Mouse (Mus musculus) heart, postnatal 0 days (tissue): ENCODE results near the gene 1110002E22Rik. TPM values are rescaled to one million over a fixed set of nuclear protein-coding genes. Genes with fewer than 3 reads are reported as not detected.

Source experiments
- ATAC-seq: fragments of 200-750 bp; cut with Nextera tagmentation; 2 replicates; pipeline ENCODE4 v1.8.0; 2017; ENCODE audit warnings: low read depth, moderate number of reproducible peaks, moderate library complexity; ENCODE audit not compliant: insufficient read depth
- DNase-seq: peaks from one replicate; pipeline ENCODE4 v3.0.0-alpha.2; 2016; ENCODE audit warnings: low spot score
- H3K27ac ChIP-seq: fragments of 300-500 bp; sonication (generic); 2 replicates; pipeline ENCODE4 v1.5.1; 2014; ENCODE audit warnings: low read depth, mild to moderate bottlenecking
- H3K27me3 ChIP-seq: fragments of 300-500 bp; sonication (generic); 2 replicates; pipeline ENCODE4 v1.6.1; 2014; ENCODE audit warnings: low read length, mixed read lengths; ENCODE audit not compliant: control insufficient read depth, insufficient read depth
- H3K36me3 ChIP-seq: fragments of 300-500 bp; sonication (generic); replicated peaks from 2 replicates; pipeline ENCODE4 v1.6.1; 2014; ENCODE audit warnings: low read length, mixed read lengths; ENCODE audit not compliant: control insufficient read depth, insufficient read depth
- H3K4me1 ChIP-seq: fragments of 300-500 bp; sonication (generic); 2 replicates; pipeline ENCODE4 v1.6.1; 2014; ENCODE audit warnings: antibody characterized with exemption; ENCODE audit not compliant: control insufficient read depth, insufficient read depth
- H3K4me2 ChIP-seq: fragments of 300-500 bp; sonication (generic); 2 replicates; pipeline ENCODE4 v1.6.1; 2014; ENCODE audit warnings: low read depth, mild to moderate bottlenecking, low read length, moderate library complexity
- H3K4me3 ChIP-seq: fragments of 300-500 bp; sonication (generic); 2 replicates; pipeline ENCODE4 v1.5.1; 2014; ENCODE audit warnings: low read depth, low read length
- H3K9ac ChIP-seq: fragments of 300-500 bp; sonication (generic); replicated peaks from 2 replicates; pipeline ENCODE4 v1.6.1; 2014; ENCODE audit warnings: low read depth, low read length, mixed read lengths
- H3K9me3 ChIP-seq: fragments of 300-500 bp; sonication (generic); replicated peaks from 2 replicates; pipeline ENCODE4 v1.6.1; 2016; ENCODE audit warnings: low read length; ENCODE audit not compliant: control insufficient read depth
- CTCF ChIP-seq: IDR thresholded peaks from 2 replicates; pipeline ENCODE4 v1.5.1; 2016; ENCODE audit warnings: antibody characterized with exemption, control low read depth, low read depth
- EP300 ChIP-seq: IDR thresholded peaks from 2 replicates; pipeline ENCODE4 v1.6.1; 2016; ENCODE audit warnings: antibody characterized with exemption, low read depth
- WGBS: fragments of 180-500 bp; shearing (Covaris S2); extraction: QIAGEN DNeasy Blood & Tissue Kit; methylation state at CpG from one replicate; pipeline ENCODE4 v1.1.7; 2014; 5-methylcytosine and 5-hydroxymethylcytosine counted together
- polyA plus RNA-seq: library from polyadenylated mRNA; unstranded; fragments of >200 nt; fragmentation: Nextera tagmentation; extraction: Ambion mirVana; gene quantifications from 2 replicates; pipeline ENCODE4 v1.2.1, GENCODE M21; 2015
- total RNA-seq: library from RNA; depleted of rRNA; stranded (reverse); fragments of >200 nt; gene quantifications from 2 replicates; pipeline ENCODE4 v1.2.3, GENCODE M21; 2014; ENCODE audit warnings: low replicate concordance

The 1110002E22Rik gene
- total and polyA plus RNA-seq, 2 experiments from 2014 or later = 13.3 to 32.5 TPM

DNA sequence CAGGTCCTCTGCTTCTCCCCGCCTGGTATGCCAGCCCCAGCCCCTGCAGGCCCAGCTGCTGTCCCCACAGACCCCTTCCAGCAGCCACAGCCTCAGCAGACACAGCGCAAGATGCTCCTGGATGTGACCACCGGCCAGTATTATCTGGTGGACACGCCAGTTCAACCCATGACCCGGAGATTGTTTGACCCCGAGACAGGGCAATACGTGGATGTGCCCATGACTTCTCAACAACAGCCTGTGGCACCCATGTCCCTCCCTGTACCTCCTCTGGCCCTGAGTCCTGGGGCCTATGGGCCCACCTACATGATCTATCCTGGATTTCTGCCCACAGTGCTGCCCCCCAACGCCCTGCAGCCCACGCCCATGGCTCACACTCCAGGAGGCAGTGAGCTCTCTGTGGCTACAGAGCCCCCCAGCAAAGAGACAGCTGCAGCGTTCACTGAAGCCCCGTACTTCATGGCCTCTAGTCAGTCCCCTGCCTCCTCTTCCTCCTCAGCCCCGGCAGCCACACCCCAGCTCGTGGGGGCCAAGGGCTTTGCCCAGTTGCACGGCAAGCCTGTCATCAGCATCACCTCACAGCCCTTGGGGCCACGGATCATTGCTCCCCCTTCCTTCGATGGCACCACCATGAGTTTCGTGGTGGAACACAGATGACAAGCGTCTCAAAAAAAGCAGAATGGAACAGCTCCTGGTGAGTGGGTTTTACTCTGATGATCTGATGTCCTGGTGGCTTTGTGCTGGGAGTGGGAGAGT is 5.1 kb downstream of the 1110002E22Rik start:
- H3K4me2 ChIP-seq = peak overlapping the region; percentile 71

GRCm38 (mm10) chr3:138071004-138071403 is 6.2 kb downstream of the 1110002E22Rik start:
- Histone ChIP-seq H3K4me3 (peak overlapping the region; percentile 48), H3K4me1 (peaks cover 21% of the 10 kb centered on the region), H3K27ac (peak overlapping the region; percentile 95), H3K9ac (peak overlapping the region; percentile 58; the same call in 1 of the 2 replicates), H3K4me2 (peak overlapping the region; percentile 71), H3K36me3 (0 out of 2 replicates have a peak, but pooled peaks cover 6% of the 10 kb centered on the region), H3K9me3 (no peaks in the 10 kb centered on the region), H3K27me3 (no peaks in the 10 kb centered on the region)
- 6% methylated on average over 1 of the region's 1 CpGs for WGBS
- ATAC-seq (no peak), DNase-seq (no peak)
- TF ChIP-seq EP300 = no peak
- TF ChIP-seq CTCF = no peak

More for the DNA sequence above, 5.1 kb downstream of the 1110002E22Rik start:
- no peaks in the 10 kb centered on the region for H3K9me3 ChIP-seq
- WGBS = 38% methylated on average over 18 of the region's 18 CpGs
- DNase-seq (no peak), ATAC-seq (no peak)
- H3K36me3 ChIP-seq = 0 out of 2 replicates have a peak, but pooled peaks cover 6% of the 10 kb centered on the region
- H3K27me3 ChIP-seq = no peaks in the 10 kb centered on the region
- H3K4me1 ChIP-seq = peaks cover 16% of the 10 kb centered on the region
- H3K4me3 ChIP-seq = peak overlapping the region; percentile 48
- H3K9ac ChIP-seq = peak overlapping the region; percentile 58
- TF ChIP-seq CTCF (no peak), EP300 (no peak)
- peak overlapping the region; percentile 95 for H3K27ac ChIP-seq

GRCm38 (mm10) chr3:138071476-138072073 is 6.7 kb downstream of the 1110002E22Rik start:
- 45% methylated on average over 10 of the region's 10 CpGs for WGBS
- Histone ChIP-seq H3K9me3 (no peaks in the 10 kb centered on the region), H3K27ac (peak overlapping the region; percentile 95), H3K4me2 (peak overlapping the region; percentile 71), H3K4me1 (peaks cover 21% of the 10 kb centered on the region), H3K9ac (peak overlapping the region; percentile 31), H3K36me3 (0 out of 2 replicates have a peak, but pooled peaks cover 6% of the 10 kb centered on the region), H3K27me3 (no peaks in the 10 kb centered on the region), H3K4me3 (peak overlapping the region; percentile 48)
- TF ChIP-seq CTCF (no peak), EP300 (no peak)
- DNase-seq = no peak
- ATAC-seq = no peak

DNA sequence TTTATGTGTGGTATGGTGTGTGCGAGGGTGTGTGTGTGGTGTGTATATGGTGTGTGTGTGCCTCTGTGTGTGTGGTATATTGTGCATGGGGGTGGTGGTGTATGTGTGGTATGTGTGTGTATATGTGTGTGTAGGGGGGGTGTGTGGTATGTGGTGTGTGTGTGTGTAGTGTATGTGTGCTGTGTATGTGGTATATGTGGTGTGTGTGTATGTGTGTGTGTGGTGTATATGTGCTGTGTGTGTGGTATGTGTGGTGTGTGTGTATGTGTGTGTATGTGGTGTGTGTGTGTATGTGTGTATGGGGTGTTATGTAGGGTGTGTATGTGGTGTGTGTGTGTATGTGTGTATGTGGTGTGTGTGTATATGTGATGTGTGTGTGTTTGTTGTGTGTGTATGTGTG is 9.4 kb downstream of the 1110002E22Rik start:
- ATAC-seq (no peak), DNase-seq (no peak)
- Histone ChIP-seq H3K9me3 (no peaks in the 10 kb centered on the region), H3K4me3 (no peak overlapping the region), H3K4me2 (peak overlapping the region; percentile 71; the same call in 1 of the 2 replicates), H3K27ac (peak overlapping the region; percentile 80; the same call in 1 of the 2 replicates), H3K36me3 (peaks cover 10% of the 10 kb centered on the region; the same call in 1 of the 2 replicates), H3K27me3 (no peaks in the 10 kb centered on the region), H3K4me1 (peaks cover 21% of the 10 kb centered on the region), H3K9ac (no peak overlapping the region)
- TF ChIP-seq CTCF (no peak), EP300 (no peak)
- WGBS = 90% methylated on average over 1 of the region's 1 CpGs

GRCm38 (mm10) chr3:138075209-138075608 is 10.4 kb downstream of the 1110002E22Rik start:
- TF ChIP-seq CTCF (no peak), EP300 (no peak)
- Histone ChIP-seq H3K9me3 (no peaks in the 10 kb centered on the region), H3K27ac (peak overlapping the region; percentile 80), H3K4me1 (peaks cover 21% of the 10 kb centered on the region), H3K36me3 (peaks cover 19% of the 10 kb centered on the region; the same call in 1 of the 2 replicates), H3K9ac (peak overlapping the region; percentile 32), H3K4me3 (peak overlapping the region; percentile 7; the same call in 1 of the 2 replicates), H3K27me3 (no peaks in the 10 kb centered on the region), H3K4me2 (peak overlapping the region; percentile 53)
- 22% methylated on average over 8 of the region's 8 CpGs for WGBS
- DNase-seq = no peak
- peak; percentile 75 for ATAC-seq
